Mouse (Mus musculus) spleen, adult 18-20 months (tissue): Measurements from ENCODE around the gene Nav2.

Source experiments
- DNase-seq, 2 experiments: peaks; one replicate each; pipeline ENCODE4 v3.0.0; 2022; ENCODE audit warnings: mixed read lengths in 2 of 2

The Nav2 gene

GRCm38 (mm10) chr7:49540181-49540580, 631.7 kb downstream of the Nav2 start:
- DNase-seq: no peak

- no peak for DNase-seq
Observed at GRCm38 (mm10) chr7:49542135-49542534, 633.6 kb downstream of the Nav2 start.

GRCm38 (mm10) chr7:49544775-49545705, 636.5 kb downstream of the Nav2 start:
- no peak for DNase-seq

DNA sequence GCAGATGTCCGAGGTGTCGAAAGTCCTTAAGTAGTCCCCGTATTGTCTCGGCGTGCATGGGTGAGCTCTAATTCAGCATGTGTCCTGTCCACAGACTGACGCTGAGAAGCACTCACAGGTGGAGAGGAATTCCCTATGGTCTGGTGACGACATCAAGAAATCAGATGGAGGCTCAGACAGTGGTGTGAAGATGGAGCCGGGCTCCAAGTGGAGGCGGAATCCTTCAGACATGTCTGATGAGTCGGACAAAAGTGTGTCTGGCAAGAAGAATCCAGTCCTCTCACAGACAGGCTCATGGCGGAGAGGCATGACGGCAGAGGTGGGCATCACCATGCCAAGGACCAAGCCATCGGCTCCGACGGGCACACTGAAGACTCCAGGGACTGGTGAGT, 637.2 kb downstream of the Nav2 start:
- no peak for DNase-seq

DNA sequence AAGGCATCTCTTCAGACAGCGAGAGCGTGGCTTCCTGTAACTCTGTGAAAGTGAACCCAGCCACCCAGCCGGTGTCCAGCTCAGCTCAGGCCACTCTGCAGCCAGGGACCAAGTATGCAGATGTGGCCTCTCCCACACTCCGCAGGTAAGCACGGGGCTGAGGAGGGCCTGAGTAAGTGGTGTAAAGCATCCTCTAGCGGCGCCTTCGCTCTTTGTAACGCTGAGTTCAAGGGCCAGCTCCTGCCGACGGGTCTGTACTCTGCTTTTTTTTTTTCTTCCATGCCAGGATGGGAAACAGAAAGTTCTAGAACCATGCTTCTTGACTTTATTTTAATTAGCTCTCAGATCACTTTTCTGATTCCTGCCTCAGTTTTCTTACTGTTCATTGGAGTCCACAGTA, 639.9 kb downstream of the Nav2 start:
- DNase-seq: no peak

DNA sequence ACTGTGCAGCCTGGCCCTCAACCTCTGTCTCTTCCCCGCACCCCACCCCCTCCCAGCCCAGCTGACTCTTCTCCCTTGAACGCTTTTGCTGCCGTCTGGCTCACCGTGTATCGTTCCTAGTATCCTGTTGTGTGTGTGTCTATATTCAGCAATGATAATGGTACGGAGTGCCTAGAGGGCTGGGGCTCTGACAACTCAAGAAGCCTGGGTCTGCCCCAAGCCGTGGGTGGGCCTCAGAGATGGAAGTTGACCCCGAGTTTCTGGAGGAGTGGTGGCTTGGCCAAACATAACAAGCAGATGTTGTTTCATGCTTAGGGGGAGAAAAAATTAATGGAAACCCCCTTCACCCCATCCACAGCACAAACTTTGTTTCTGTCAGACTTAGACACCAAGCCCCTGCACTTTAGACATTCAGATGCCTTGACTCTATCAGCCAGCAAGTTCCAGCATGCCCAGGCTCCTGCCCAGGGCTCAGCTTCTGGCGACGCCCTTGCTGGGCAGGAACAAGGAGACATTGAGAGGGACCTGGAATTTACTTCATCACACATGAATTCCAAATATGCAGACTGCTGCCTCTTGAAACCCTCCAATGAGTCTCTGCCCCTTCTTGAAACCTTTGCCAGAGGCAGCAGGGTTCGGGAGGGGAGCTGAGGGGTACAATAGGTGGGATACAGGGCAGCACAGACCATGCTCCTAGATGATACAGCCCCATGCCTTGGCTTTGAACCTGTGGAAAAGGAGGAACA, 644.9 kb downstream of the Nav2 start:
- no peak for DNase-seq

DNA sequence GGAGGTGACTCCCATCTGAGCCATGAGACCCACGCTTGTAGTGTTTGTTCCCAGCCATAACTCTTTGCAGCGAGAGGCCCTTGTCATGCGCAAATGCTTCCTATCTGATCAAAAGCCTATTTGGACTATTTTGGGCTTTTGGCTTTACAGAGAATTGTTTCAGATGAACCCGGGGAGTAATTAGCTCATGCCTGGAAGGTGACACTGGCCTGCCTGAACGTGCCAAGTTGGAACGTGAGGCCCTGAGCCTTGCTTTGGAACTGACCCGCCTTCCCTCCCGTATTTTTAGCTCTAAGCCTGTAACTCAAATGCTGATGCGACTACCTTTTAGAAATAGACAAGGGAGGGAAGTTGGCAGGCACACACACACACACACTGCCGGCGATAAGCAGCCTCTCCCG, 649.7 kb downstream of the Nav2 start:
- DNase-seq: no peak

- no peak for DNase-seq
Observed at GRCm38 (mm10) chr7:49558895-49559294, 650.4 kb downstream of the Nav2 start.

- DNase-seq: no peak
Observed at GRCm38 (mm10) chr7:49560012-49560411, 651.5 kb downstream of the Nav2 start.

DNA sequence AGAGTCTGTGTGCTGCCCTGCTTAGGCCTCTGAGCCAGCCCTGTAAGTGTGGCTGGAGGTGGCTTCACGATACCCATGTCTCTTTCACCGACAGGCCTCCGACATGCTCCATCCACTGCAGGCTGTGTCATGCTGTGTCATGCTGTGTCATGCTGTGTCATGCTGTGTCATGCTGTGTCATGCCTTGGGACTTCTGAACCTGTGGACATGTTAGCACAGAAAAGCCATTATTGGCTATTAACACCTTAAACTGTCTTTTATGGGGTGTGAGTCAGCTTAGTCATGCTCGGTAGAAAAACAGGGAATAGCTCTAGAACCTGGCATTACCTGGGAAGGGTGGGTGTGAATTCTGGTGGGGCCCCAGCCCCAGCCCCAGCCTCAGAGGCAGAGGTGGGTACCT, 653.9 kb downstream of the Nav2 start:
- DNase-seq: no peak

DNA sequence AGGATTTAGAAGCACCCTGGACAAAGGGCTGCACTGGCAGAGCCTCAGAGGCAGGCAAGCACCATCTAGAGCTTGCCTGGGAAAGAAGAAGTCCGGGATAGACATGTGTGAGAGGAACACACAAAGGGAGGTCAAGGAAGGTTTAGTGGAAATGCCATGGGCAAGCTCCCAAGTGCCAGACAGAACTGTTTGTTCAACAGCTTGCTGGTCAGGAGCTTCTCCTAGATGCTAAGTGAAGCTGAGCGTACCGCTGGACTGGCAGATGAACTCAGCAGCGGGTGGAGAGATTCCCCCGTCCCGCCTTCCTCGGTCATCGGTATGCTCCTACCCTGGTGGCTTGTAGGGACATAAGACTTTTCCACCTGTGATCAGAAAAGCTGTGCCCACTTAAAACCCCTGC, 654.3 kb downstream of the Nav2 start:
- DNase-seq: no peak

DNA sequence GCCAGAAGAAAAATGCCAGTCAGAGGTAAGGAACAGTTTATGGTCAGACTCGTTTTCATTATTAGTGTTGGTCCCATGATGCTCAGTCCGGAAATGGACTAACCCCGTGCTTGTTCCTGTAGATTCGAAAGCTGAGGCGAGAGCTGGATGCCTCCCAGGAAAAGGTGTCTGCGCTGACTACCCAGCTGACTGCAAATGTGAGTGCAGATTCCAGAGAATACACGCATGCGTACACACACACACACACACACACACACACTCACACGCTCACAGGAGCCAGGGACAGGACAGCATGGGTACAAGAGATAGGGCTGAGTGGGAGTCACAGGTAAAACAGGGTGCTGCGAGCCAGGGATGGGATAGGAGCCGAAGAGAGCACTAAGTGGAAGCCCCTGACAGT, 656.6 kb downstream of the Nav2 start:
- no peak for DNase-seq

- no peak for DNase-seq
Observed at GRCm38 (mm10) chr7:49565798-49566197, 657.3 kb downstream of the Nav2 start.

- no peak for DNase-seq
Observed at GRCm38 (mm10) chr7:49567346-49568034, 659.0 kb downstream of the Nav2 start.

GRCm38 (mm10) chr7:49569646-49570045, 661.1 kb downstream of the Nav2 start:
- no peak for DNase-seq

DNA sequence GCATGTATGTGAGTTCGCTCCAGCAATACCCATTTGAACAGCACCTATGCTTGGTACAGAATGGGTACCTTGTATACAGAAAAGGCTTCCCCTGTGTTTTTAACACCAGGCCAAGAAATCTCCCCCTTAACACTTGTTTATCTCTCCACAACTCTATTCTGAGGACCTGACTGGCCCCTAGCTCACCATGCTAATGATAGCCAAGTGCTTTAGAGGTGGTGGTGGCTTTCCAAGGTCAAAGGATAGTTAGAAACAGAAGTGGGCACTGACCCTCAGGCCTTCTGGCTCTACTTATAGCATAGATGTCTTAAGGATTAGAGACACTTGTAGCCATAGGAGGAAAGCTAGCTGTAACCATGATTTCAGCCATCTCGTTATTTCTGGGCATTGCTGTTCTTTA, 663.1 kb downstream of the Nav2 start:
- no peak for DNase-seq

DNA sequence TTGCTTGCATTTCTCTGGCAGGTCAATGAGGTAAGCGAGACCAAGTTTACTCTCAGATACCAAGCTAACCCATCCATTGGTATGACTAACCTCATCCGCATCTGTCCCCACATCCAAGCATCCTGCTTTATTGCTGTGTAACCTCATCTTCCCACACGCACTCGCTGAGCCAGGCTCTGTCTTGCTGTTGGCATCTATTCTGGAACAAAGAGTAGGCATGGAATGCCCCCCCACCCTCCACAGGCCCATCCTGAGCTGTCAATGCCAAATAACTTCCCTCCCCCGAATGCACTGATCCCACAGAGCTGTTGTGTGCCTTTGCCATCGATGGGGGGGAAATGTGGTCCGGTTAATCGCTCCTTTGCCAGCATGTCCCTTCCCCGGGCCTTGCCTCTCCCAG, 666.7 kb downstream of the Nav2 start:
- DNase-seq: no peak

GRCm38 (mm10) chr7:49577096-49577495, 668.6 kb downstream of the Nav2 start:
- no peak for DNase-seq

DNA sequence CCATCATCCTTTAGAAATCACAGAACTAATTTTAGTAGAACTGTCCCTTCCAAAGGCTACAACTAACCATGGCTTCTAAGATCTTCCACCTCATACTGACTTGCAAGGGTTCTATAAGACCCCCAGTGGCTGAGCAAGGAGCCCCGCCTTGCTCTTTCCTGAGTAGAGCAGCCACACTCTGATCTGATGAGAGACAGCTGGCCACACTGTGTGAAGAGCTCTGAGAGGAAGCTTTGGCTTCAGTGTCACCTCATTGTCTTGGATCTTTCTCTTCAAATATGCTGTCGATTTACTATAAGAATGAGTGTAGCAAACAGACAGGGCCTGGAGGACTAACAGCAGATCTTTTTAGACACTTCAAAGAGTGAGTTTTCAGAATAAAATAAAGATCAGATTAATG, 673.4 kb downstream of the Nav2 start:
- DNase-seq: no peak

- no peak for DNase-seq
Observed at GRCm38 (mm10) chr7:49582551-49582950, 674.0 kb downstream of the Nav2 start.

- DNase-seq: no peak
Observed at GRCm38 (mm10) chr7:49583176-49583575, 674.7 kb downstream of the Nav2 start.

DNA sequence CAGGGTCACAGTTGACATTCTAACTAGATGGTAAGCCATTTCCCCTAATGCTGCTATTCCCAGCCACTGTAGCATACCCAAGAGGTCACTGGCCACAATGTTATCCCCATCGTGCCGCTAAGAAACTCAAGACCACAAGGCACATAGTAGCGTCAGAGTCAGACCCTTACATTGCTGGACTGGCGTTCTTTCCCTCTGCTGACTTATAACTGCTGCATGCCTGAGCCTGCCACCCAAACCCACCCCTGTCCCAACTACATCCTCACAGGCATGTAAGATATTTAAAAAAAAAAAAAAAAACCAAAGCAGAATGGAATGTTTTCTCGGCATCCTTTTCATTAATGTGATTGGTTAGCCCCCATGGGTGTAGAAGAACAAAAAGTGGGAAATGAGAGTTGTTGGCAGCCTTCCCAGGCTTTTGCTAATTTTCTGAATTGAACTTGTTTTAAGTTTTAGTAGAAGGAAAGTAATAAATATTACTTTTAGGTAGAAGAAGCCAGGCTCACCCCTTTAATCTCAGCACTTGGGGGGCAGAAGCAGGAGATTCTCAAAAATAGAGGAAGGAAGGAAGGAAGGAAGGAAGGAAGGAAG, 678.1 kb downstream of the Nav2 start:
- no peak for DNase-seq

- DNase-seq: no peak
Observed at GRCm38 (mm10) chr7:49589635-49590034, 681.1 kb downstream of the Nav2 start.
